Mouse (Mus musculus) neural tube, embryonic 11.5 days (tissue): ENCODE measurements around the gene Tekt1. TPM values are rescaled to one million over a fixed set of nuclear protein-coding genes. Genes with fewer than 3 reads are reported as not detected.

Experiments used
- ATAC-seq: fragments of 200-750 bp; cut with Nextera tagmentation; 2 replicates; pipeline ENCODE4 v1.8.0; 2017; ENCODE audit warnings: moderate number of reproducible peaks, mild to moderate bottlenecking, moderate TSS enrichment, moderate library complexity; ENCODE audit not compliant: insufficient read depth, low FRiP score, low TSS enrichment
- DNase-seq: peaks from one replicate; pipeline ENCODE4 v3.0.0-alpha.2; 2015; ENCODE audit warnings: low spot score
- H3K27ac ChIP-seq: fragments of 300-500 bp; sonication (generic); 2 replicates; pipeline ENCODE4 v1.5.1; 2014; ENCODE audit warnings: low read depth, mild to moderate bottlenecking, low read length
- H3K27me3 ChIP-seq: fragments of 300-500 bp; sonication (generic); 2 replicates; pipeline ENCODE4 v1.6.1; 2014; ENCODE audit warnings: mild to moderate bottlenecking, low read length, mixed read lengths; ENCODE audit not compliant: control insufficient read depth, insufficient read depth
- H3K36me3 ChIP-seq: fragments of 300-500 bp; sonication (generic); 2 replicates; pipeline ENCODE4 v1.6.1; 2014; ENCODE audit warnings: mild to moderate bottlenecking, low read length, moderate library complexity, mixed read lengths; ENCODE audit not compliant: control insufficient read depth, insufficient read depth
- H3K4me1 ChIP-seq: fragments of 300-500 bp; sonication (generic); 2 replicates; pipeline ENCODE4 v1.6.1; 2014; ENCODE audit warnings: low read length, mixed read lengths; ENCODE audit not compliant: control insufficient read depth, insufficient read depth
- H3K4me2 ChIP-seq: fragments of 300-500 bp; sonication (generic); 2 replicates; pipeline ENCODE4 v1.6.1; 2014; ENCODE audit warnings: low read depth, mild to moderate bottlenecking, moderate library complexity
- H3K4me3 ChIP-seq: fragments of 300-500 bp; sonication (generic); 2 replicates; pipeline ENCODE4 v1.5.1; 2014; ENCODE audit warnings: low read depth, low read length
- H3K9ac ChIP-seq: fragments of 300-500 bp; sonication (generic); 2 replicates; pipeline ENCODE4 v1.6.1; 2014; ENCODE audit warnings: mild to moderate bottlenecking, low read length
- H3K9me3 ChIP-seq: fragments of 300-500 bp; sonication (generic); 2 replicates; pipeline ENCODE4 v1.6.1; 2016; ENCODE audit warnings: low read length; ENCODE audit not compliant: control insufficient read depth
- WGBS: fragments of 180-500 bp; shearing (Covaris S2); extraction: QIAGEN DNeasy Blood & Tissue Kit; methylation state at CpG from one replicate; pipeline ENCODE4 v1.1.7; 2014; 5-methylcytosine and 5-hydroxymethylcytosine counted together
- polyA plus RNA-seq: library from polyadenylated mRNA; unstranded; fragments of >200 nt; fragmentation: Nextera tagmentation; extraction: Ambion mirVana; gene quantifications from 2 replicates; pipeline ENCODE4 v1.2.1, GENCODE M21; 2014

The Tekt1 gene
- polyA plus RNA-seq, 1 experiment from 2014 or later, result 4.2 TPM

- Histone ChIP-seq H3K27me3 (0 out of 2 replicates have a peak, but pooled peaks cover 2% of the 10 kb centered on the region), H3K4me1 (peaks cover 11% of the 10 kb centered on the region), H3K9ac (no peak overlapping the region), H3K4me3 (no peak overlapping the region), H3K27ac (no peak overlapping the region), H3K36me3 (no peaks in the 10 kb centered on the region), H3K4me2 (no peak overlapping the region), H3K9me3 (no peaks in the 10 kb centered on the region)
- ATAC-seq (no peak), DNase-seq (no peak)
- 55% methylated on average over 8 of the region's 8 CpGs for WGBS
Measured at GRCm38 (mm10) chr11:72406079-72406675, 43.9 kb upstream of the Tekt1 start.

- Histone ChIP-seq H3K36me3 (no peaks in the 10 kb centered on the region), H3K4me1 (peaks cover 10% of the 10 kb centered on the region), H3K27me3 (0 out of 2 replicates have a peak, but pooled peaks cover 2% of the 10 kb centered on the region), H3K4me3 (no peak overlapping the region), H3K4me2 (no peak overlapping the region), H3K9ac (no peak overlapping the region), H3K9me3 (no peaks in the 10 kb centered on the region), H3K27ac (no peak overlapping the region)
- WGBS, result 72% methylated on average over 4 of the region's 4 CpGs
- DNase-seq, result no peak
- no peak for ATAC-seq
Measured at GRCm38 (mm10) chr11:72405532-72405931, 43.3 kb upstream of the Tekt1 start.

- Histone ChIP-seq H3K4me2 (no peak overlapping the region), H3K9ac (no peak overlapping the region), H3K36me3 (no peaks in the 10 kb centered on the region), H3K4me1 (peaks cover 6% of the 10 kb centered on the region), H3K27ac (no peak overlapping the region), H3K9me3 (no peaks in the 10 kb centered on the region), H3K27me3 (no peaks in the 10 kb centered on the region), H3K4me3 (no peak overlapping the region)
- WGBS, result 94% methylated on average over 12 of the region's 12 CpGs
- ATAC-seq, result no peak
- no peak for DNase-seq
Measured at GRCm38 (mm10) chr11:72402969-72403368, 40.7 kb upstream of the Tekt1 start.

- 76% methylated on average over 5 of the region's 5 CpGs for WGBS
- H3K27ac ChIP-seq, result no peak overlapping the region
Measured at GRCm38 (mm10) chr11:72402017-72402416, 39.8 kb upstream of the Tekt1 start.

GRCm38 (mm10) chr11:72401068-72401467 is 38.8 kb upstream of the Tekt1 start:
- H3K4me3 ChIP-seq, result no peak overlapping the region
- no peaks in the 10 kb centered on the region; the same call in 1 of the 2 replicates for H3K4me1 ChIP-seq
- no peak overlapping the region for H3K27ac ChIP-seq
- WGBS, result 88% methylated on average over 12 of the region's 12 CpGs
- H3K4me2 ChIP-seq, result no peak overlapping the region
- no peaks in the 10 kb centered on the region for H3K27me3 ChIP-seq
- DNase-seq, result no peak
- H3K36me3 ChIP-seq, result no peaks in the 10 kb centered on the region
- H3K9me3 ChIP-seq, result no peaks in the 10 kb centered on the region
- no peak overlapping the region for H3K9ac ChIP-seq
- no peak for ATAC-seq

More at GRCm38 (mm10) chr11:72402017-72402416, 39.8 kb upstream of the Tekt1 start:
- Histone ChIP-seq H3K4me2 (no peak overlapping the region), H3K9me3 (no peaks in the 10 kb centered on the region), H3K9ac (no peak overlapping the region), H3K4me1 (peaks cover 3% of the 10 kb centered on the region), H3K36me3 (no peaks in the 10 kb centered on the region), H3K27me3 (no peaks in the 10 kb centered on the region), H3K4me3 (no peak overlapping the region)
- no peak for ATAC-seq
- no peak for DNase-seq

- no peak overlapping the region for H3K9ac ChIP-seq
- no peak overlapping the region for H3K4me3 ChIP-seq
- no peak for ATAC-seq
- no peaks in the 10 kb centered on the region for H3K27me3 ChIP-seq
- H3K4me2 ChIP-seq, result no peak overlapping the region
- DNase-seq, result no peak
- H3K9me3 ChIP-seq, result no peaks in the 10 kb centered on the region
- no peaks in the 10 kb centered on the region; the same call in 1 of the 2 replicates for H3K4me1 ChIP-seq
- no peak overlapping the region for H3K27ac ChIP-seq
- no peaks in the 10 kb centered on the region for H3K36me3 ChIP-seq
- WGBS, result 87% methylated on average over 8 of the region's 8 CpGs
Measured at GRCm38 (mm10) chr11:72397811-72398525, 35.7 kb upstream of the Tekt1 start.

GRCm38 (mm10) chr11:72397072-72397471 is 34.8 kb upstream of the Tekt1 start:
- Histone ChIP-seq H3K4me3 (no peak overlapping the region), H3K27me3 (no peaks in the 10 kb centered on the region), H3K36me3 (no peaks in the 10 kb centered on the region), H3K27ac (no peak overlapping the region), H3K4me2 (no peak overlapping the region), H3K9me3 (no peaks in the 10 kb centered on the region), H3K9ac (no peak overlapping the region), H3K4me1 (no peaks in the 10 kb centered on the region; the same call in 1 of the 2 replicates)
- WGBS, result 92% methylated on average over 10 of the region's 10 CpGs
- no peak for ATAC-seq
- DNase-seq, result no peak

GRCm38 (mm10) chr11:72396621-72397020 is 34.4 kb upstream of the Tekt1 start:
- Histone ChIP-seq H3K4me3 (no peak overlapping the region), H3K27me3 (no peaks in the 10 kb centered on the region), H3K9ac (no peak overlapping the region), H3K36me3 (no peaks in the 10 kb centered on the region), H3K4me2 (no peak overlapping the region), H3K27ac (no peak overlapping the region), H3K9me3 (no peaks in the 10 kb centered on the region), H3K4me1 (no peaks in the 10 kb centered on the region; the same call in 1 of the 2 replicates)
- WGBS, result 87% methylated on average over 7 of the region's 7 CpGs
- no peak for ATAC-seq
- no peak for DNase-seq

GRCm38 (mm10) chr11:72395652-72396051 is 33.4 kb upstream of the Tekt1 start:
- Histone ChIP-seq H3K27ac (no peak overlapping the region), H3K4me2 (no peak overlapping the region), H3K9ac (no peak overlapping the region), H3K4me1 (no peaks in the 10 kb centered on the region), H3K36me3 (no peaks in the 10 kb centered on the region), H3K4me3 (no peak overlapping the region), H3K27me3 (no peaks in the 10 kb centered on the region), H3K9me3 (no peaks in the 10 kb centered on the region)
- 69% methylated on average over 6 of the region's 6 CpGs for WGBS
- DNase-seq (no peak), ATAC-seq (no peak)
